Mouse (Mus musculus) embryonic fibroblast, embryonic 13.5 days (primary cell): ENCODE data around the gene B3galnt1.

Experiments used
- CTCF ChIP-seq: IDR thresholded peaks from 2 replicates; pipeline ENCODE4 v1.5.1; 2011; ENCODE audit warnings: mild to moderate bottlenecking, control low read depth, low read length, moderate library complexity, borderline replicate concordance; ENCODE audit not compliant: insufficient read depth
- POLR2A ChIP-seq: IDR thresholded peaks from 2 replicates; pipeline ENCODE4 v1.6.1; 2011; ENCODE audit warnings: low read depth, mild to moderate bottlenecking, control low read depth, low read length, moderate library complexity

- TF ChIP-seq CTCF, result no peak
- no peak for TF ChIP-seq POLR2A
Measured at GRCm38 (mm10) chr3:69597816-69598215, 944 bp downstream of the B3galnt1 start.
